ENCODE assay signal across 10 mouse cellular contexts in the genomic region with DNA sequence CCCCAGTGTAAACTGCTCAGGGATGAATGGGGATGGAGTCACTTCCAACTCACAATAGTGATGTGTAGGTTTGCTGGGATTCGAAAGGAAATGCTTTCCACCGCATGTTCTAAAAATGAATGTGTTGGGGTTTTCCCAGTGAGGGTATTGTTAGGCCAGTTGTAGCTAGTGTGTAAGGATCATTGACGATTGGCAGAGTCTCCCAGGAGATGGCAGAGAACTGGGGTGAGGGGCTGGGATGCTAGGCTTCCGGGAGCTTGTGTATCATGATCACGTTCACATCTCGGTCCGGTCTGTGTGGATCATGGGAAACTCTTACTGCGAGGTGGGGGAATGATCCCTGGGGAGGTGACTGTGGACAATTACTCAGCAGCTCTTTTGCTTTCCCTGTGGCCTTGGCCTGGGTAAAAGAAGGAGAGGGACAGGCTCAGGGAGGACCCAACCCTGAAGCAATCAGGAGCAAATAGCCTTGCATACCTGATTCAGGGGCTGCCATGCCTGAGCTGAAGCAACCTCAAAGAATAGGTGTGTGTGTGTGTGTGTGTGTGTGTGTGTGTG. TPM values are rescaled to one million over a fixed set of nuclear protein-coding genes. Genes with fewer than 3 reads are reported as not detected.
DNase-seq lines count a peak whose midpoint lies in the region; ATAC-seq lines count a peak whose summit lies in the region.
"Had no signal": no experiment of that assay in that cellular context is flagged by ENCODE, and none has a peak within 500 bp of the region (broad histone marks: within the 10 kb centered on the region; RNA-seq: fewer than 3 reads in every experiment).

No protein-coding gene starts in this region.

- no peaks in the 10 kb centered on the region for H3K36me3 ChIP-seq in hindbrain, embryonic 11.5 days (ENCODE audit: control insufficient read depth, insufficient read depth, low read length)
- H3K36me3 ChIP-seq in midbrain, embryonic 12.5 days: no peaks in the 10 kb centered on the region

- peak; percentile 50 to 77 for DNase-seq in adrenal gland, adult (ENCODE audit: inconsistent age in 2 of 2, low spot score in 1 of 2)
- no peak for DNase-seq in adrenal gland, adult 18-20 months (ENCODE audit: low spot score in 2 of 2)
- peak; percentile 10 for DNase-seq in adrenal gland, postnatal 25 days
- no peak for DNase-seq in hindbrain, embryonic 11.5 days (ENCODE audit: low spot score)
- DNase-seq in T-cell, adult 2 months (ENCODE audit: low spot score): no peak
- no peak for DNase-seq in frontal cortex, postnatal 36 days (ENCODE audit: low spot score in 2 of 2)
- no peak for DNase-seq in layer of hippocampus, adult 18-20 months (ENCODE audit: low spot score in 2 of 2)
- DNase-seq: lung, postnatal 4 days had no signal

- peaks cover 4% of the 10 kb centered on the region for H3K4me1 ChIP-seq in hindbrain, embryonic 11.5 days (replicated peaks; ENCODE audit: control insufficient read depth, insufficient read depth, low read length)
- peaks cover 42% of the 10 kb centered on the region for H3K4me1 ChIP-seq in midbrain, embryonic 12.5 days

- peak overlapping the region; percentile 3; the same call in 1 of the 2 replicates for H3K27ac ChIP-seq in hindbrain, embryonic 11.5 days (ENCODE audit: low read depth, low read length)
- H3K27ac ChIP-seq in midbrain, embryonic 12.5 days (replicated peaks): peak overlapping the region; percentile 89

- H3K9me3 ChIP-seq in hindbrain, embryonic 11.5 days (ENCODE audit: control insufficient read depth, low read length): no peaks in the 10 kb centered on the region
- H3K9me3 ChIP-seq in midbrain, embryonic 12.5 days: no peaks in the 10 kb centered on the region

- H3K9ac ChIP-seq in hindbrain, embryonic 11.5 days (ENCODE audit: low read depth, low read length): no peak overlapping the region
- no peak overlapping the region for H3K9ac ChIP-seq in midbrain, embryonic 12.5 days (replicated peaks)

- H3K4me3 ChIP-seq in hindbrain, embryonic 11.5 days (ENCODE audit: low read depth, low read length): no peak overlapping the region
- H3K4me3 ChIP-seq in midbrain, embryonic 12.5 days: no peak overlapping the region

- H3K27me3 ChIP-seq in hindbrain, embryonic 11.5 days (ENCODE audit: control insufficient read depth, insufficient read depth, low read length): no peaks in the 10 kb centered on the region
- no peaks in the 10 kb centered on the region for H3K27me3 ChIP-seq in midbrain, embryonic 12.5 days

- no peak overlapping the region for H3K4me2 ChIP-seq in hindbrain, embryonic 11.5 days (replicated peaks; ENCODE audit: low read depth, low read length)
- H3K4me2 ChIP-seq in midbrain, embryonic 12.5 days (replicated peaks): no peak overlapping the region

- peak; percentile 18; the same call in 1 of the 2 replicates for ATAC-seq in hindbrain, embryonic 11.5 days (ENCODE audit: low FRiP score)
- peak; percentile 45 for ATAC-seq in midbrain, embryonic 12.5 days (ENCODE audit: low FRiP score, low read depth)

- 63% methylated on average over 8 of the region's 8 CpGs for WGBS in hindbrain, embryonic 11.5 days
- WGBS in midbrain, embryonic 12.5 days: 26% methylated on average over 8 of the region's 8 CpGs

RNA-seq across cellular contexts. Expression of a gene that starts 37.2 kb away (rescaled TPM):
- 1 to 10 TPM; 1.3 to 6.1 TPM for total RNA-seq in adrenal gland, adult 18-20 months (2021)
- total RNA-seq in adrenal gland, postnatal 25 days (2021): 5.5 and 6.4 TPM in 2 replicates
- polyA plus RNA-seq in hindbrain, embryonic 11.5 days (2014; fragmentation: Nextera tagmentation; extraction: Ambion mirVana): 7.8 and 11.0 TPM in 2 replicates
- polyA plus RNA-seq in midbrain, embryonic 12.5 days (2016; fragmentation: Nextera tagmentation; extraction: Ambion mirVana): 46.3 and 53.3 TPM in 2 replicates
- total RNA-seq in layer of hippocampus, adult 18-20 months (2021): 1 to 10 TPM; 6.8 to 6.9 TPM

RNA-seq across cellular contexts. Expression of a gene that starts 46.3 kb away (rescaled TPM):
- 1 to 10 TPM; 7.1 to 9.0 TPM for total RNA-seq in adrenal gland, adult 18-20 months (2021)
- total RNA-seq in adrenal gland, postnatal 25 days (2021): 13.9 and 17.6 TPM in 2 replicates
- 31.4 and 40.3 TPM in 2 replicates for polyA plus RNA-seq in hindbrain, embryonic 11.5 days (2014; fragmentation: Nextera tagmentation; extraction: Ambion mirVana)
- polyA plus RNA-seq in midbrain, embryonic 12.5 days (2016; fragmentation: Nextera tagmentation; extraction: Ambion mirVana): 42.1 and 42.9 TPM in 2 replicates
- 1 to 10 TPM; 5.8 to 6.7 TPM for total RNA-seq in layer of hippocampus, adult 18-20 months (2021)

RNA-seq across cellular contexts. Expression of a gene that starts 50.1 kb away (rescaled TPM):
- not detected for total RNA-seq in adrenal gland, adult 18-20 months (2021)
- total RNA-seq in adrenal gland, postnatal 25 days (2021): not detected in 2 replicates
- polyA plus RNA-seq in hindbrain, embryonic 11.5 days (2014; fragmentation: Nextera tagmentation; extraction: Ambion mirVana): 5.8 and 7.9 TPM in 2 replicates
- 24.5 and 26.4 TPM in 2 replicates for polyA plus RNA-seq in midbrain, embryonic 12.5 days (2016; fragmentation: Nextera tagmentation; extraction: Ambion mirVana)
- total RNA-seq in layer of hippocampus, adult 18-20 months (2021): 10 to 100 TPM; 70.7 to 73.5 TPM
- polyA plus RNA-seq: gonadal fat pad, adult 2 months had no signal

Comparison
In these comparisons a context has a peak if more than half of its experiments do, and no peak if none do; other contexts are left out.
1. DNase-seq: peak in adrenal gland, adult (2 of 2) and adrenal gland, postnatal 25 days (single experiment); none in adrenal gland, adult 18-20 months (0 of 2), hindbrain, embryonic 11.5 days (single experiment), T-cell, adult 2 months (single experiment), frontal cortex, postnatal 36 days (0 of 2) and layer of hippocampus, adult 18-20 months (0 of 2).
2. RNA of a gene that starts 50.1 kb away (total RNA-seq): 70.7 to 73.5 TPM in layer of hippocampus, adult 18-20 months; not detected in adrenal gland, adult 18-20 months and not detected in adrenal gland, postnatal 25 days; every median in the first group is over 10 times any median in the second.